Mouse (Mus musculus) cerebellum, adult 2 months (tissue): Measurements from ENCODE around the gene Tinagl1.

Experiments used
- CTCF ChIP-seq: fragments of 200-500 bp; IDR thresholded peaks from 2 replicates; pipeline ENCODE4 v1.5.1; 2011; ENCODE audit warnings: low read depth, mild to moderate bottlenecking, control low read depth, low read length, moderate library complexity, borderline replicate concordance; ENCODE audit not compliant: insufficient read depth
- POLR2A ChIP-seq: fragments of 200-500 bp; IDR thresholded peaks from 2 replicates; pipeline ENCODE4 v1.6.1; 2011; ENCODE audit warnings: low read length, control low read depth, borderline replicate concordance; ENCODE audit not compliant: insufficient read depth

DNA sequence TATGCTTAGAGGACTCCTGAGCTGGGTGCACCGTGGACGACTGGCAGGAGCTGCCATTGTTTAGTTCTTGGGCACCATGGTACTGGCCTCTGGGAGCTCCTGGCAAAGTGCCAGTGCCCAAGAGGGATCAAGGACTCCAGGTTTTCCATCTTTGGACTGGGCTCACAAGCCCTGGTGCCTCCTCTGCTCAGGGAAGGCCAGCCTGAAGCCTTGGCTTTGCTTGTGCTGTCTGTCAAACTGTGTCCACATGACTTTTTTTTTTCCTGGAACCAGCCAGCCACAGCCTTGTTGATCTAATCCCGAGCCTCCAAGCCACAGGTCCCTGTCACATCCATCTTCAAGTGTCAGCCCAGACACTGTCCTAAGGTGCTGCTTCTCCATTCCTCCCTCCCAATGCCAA is 33.1 kb downstream of the Tinagl1 start:
- no peak for TF ChIP-seq POLR2A
- no peak for TF ChIP-seq CTCF
